Mouse (Mus musculus): ENCODE data around the gene Gm20388.

- TF ChIP-seq POLR2A (IDR thresholded peaks at IDR 0.05; ENCODE audit: borderline replicate concordance, insufficient read depth, low read length) (no peak), CTCF (IDR thresholded peaks at IDR 0.05; ENCODE audit: borderline replicate concordance, insufficient read depth, low read depth, low read length) (no peak)
Measured at GRCm38 (mm10) chr8:120696401-120697153, 785.9 kb downstream of the Gm20388 start.
